In genomic region chr10:127048608-127049394, GRCm38 (mm10) we compare ENCODE assay signal across 10 mouse cellular contexts. TPM values are rescaled to one million over a fixed set of nuclear protein-coding genes. Genes with fewer than 3 reads are reported as not detected.
DNase-seq lines count a peak whose midpoint lies in the region; ATAC-seq lines count a peak whose summit lies in the region.
"Had no signal": no experiment of that assay in that cellular context is flagged by ENCODE, and none has a peak within 500 bp of the region (broad histone marks: within the 10 kb centered on the region; RNA-seq: fewer than 3 reads in every experiment).

No protein-coding gene starts in this region.

- H3K4me2 ChIP-seq in forebrain, embryonic 12.5 days: no peak overlapping the region; the same call in 1 of the 2 replicates
- no peak overlapping the region for H3K4me2 ChIP-seq in forebrain, embryonic 14.5 days (ENCODE audit: low read length)
- H3K4me2 ChIP-seq in lung, embryonic 16.5 days (ENCODE audit: low read depth, low read length): peak overlapping the region; percentile 34
- H3K4me2 ChIP-seq in intestine, embryonic 15.5 days (replicated peaks): peak overlapping the region; percentile 66
- 0 out of 2 replicates have a peak overlapping the region, but pooled peaks have one; percentile 9 for H3K4me2 ChIP-seq in neural tube, embryonic 12.5 days (replicated peaks)

- no peak overlapping the region for H3K9ac ChIP-seq in forebrain, embryonic 12.5 days
- no peak overlapping the region for H3K9ac ChIP-seq in forebrain, embryonic 14.5 days (ENCODE audit: low read length)
- no peak overlapping the region for H3K9ac ChIP-seq in lung, embryonic 16.5 days (ENCODE audit: low read length)
- no peak overlapping the region for H3K9ac ChIP-seq in intestine, embryonic 15.5 days
- no peak overlapping the region for H3K9ac ChIP-seq in neural tube, embryonic 12.5 days
- H3K9ac ChIP-seq: liver, embryonic 14.5 days had no signal

- peaks cover 14% of the 10 kb centered on the region for H3K36me3 ChIP-seq in forebrain, embryonic 12.5 days (replicated peaks)
- H3K36me3 ChIP-seq in forebrain, embryonic 14.5 days (ENCODE audit: control insufficient read depth, insufficient read depth, low read length): peaks cover 13% of the 10 kb centered on the region
- peaks cover 2% of the 10 kb centered on the region; the same call in 1 of the 2 replicates for H3K36me3 ChIP-seq in lung, embryonic 16.5 days (ENCODE audit: control insufficient read depth, insufficient read depth, low read length)
- H3K36me3 ChIP-seq in intestine, embryonic 15.5 days: 0 out of 2 replicates have a peak, but pooled peaks cover 2% of the 10 kb centered on the region
- H3K36me3 ChIP-seq in neural tube, embryonic 12.5 days: peaks cover 15% of the 10 kb centered on the region

- WGBS in forebrain, embryonic 12.5 days: 6% methylated on average over 35 of the region's 35 CpGs
- WGBS in forebrain, embryonic 14.5 days: 3% methylated on average over 35 of the region's 35 CpGs
- 6% methylated on average over 35 of the region's 35 CpGs for WGBS in lung, embryonic 16.5 days
- WGBS in intestine, embryonic 15.5 days: 5% methylated on average over 35 of the region's 35 CpGs
- WGBS in neural tube, embryonic 12.5 days: 4% methylated on average over 35 of the region's 35 CpGs

- peaks cover 51% of the 10 kb centered on the region for H3K27me3 ChIP-seq in forebrain, embryonic 12.5 days
- peaks cover 40% of the 10 kb centered on the region for H3K27me3 ChIP-seq in forebrain, embryonic 14.5 days (replicated peaks; ENCODE audit: control insufficient read depth, insufficient read depth, low read length)
- peaks cover 46% of the 10 kb centered on the region for H3K27me3 ChIP-seq in lung, embryonic 16.5 days (ENCODE audit: control insufficient read depth, insufficient read depth, low read depth, low read length)
- peaks cover 42% of the 10 kb centered on the region for H3K27me3 ChIP-seq in intestine, embryonic 15.5 days (replicated peaks)
- peaks cover 59% of the 10 kb centered on the region for H3K27me3 ChIP-seq in neural tube, embryonic 12.5 days (replicated peaks)

- no peak overlapping the region for H3K27ac ChIP-seq in forebrain, embryonic 12.5 days
- H3K27ac ChIP-seq in forebrain, embryonic 14.5 days (ENCODE audit: low read depth, low read length): no peak overlapping the region
- H3K27ac ChIP-seq in lung, embryonic 16.5 days (ENCODE audit: low read length): no peak overlapping the region
- H3K27ac ChIP-seq in intestine, embryonic 15.5 days: no peak overlapping the region
- H3K27ac ChIP-seq in neural tube, embryonic 12.5 days: no peak overlapping the region
- H3K27ac ChIP-seq: liver, embryonic 14.5 days had no signal

- H3K9me3 ChIP-seq in forebrain, embryonic 12.5 days: no peaks in the 10 kb centered on the region
- no peaks in the 10 kb centered on the region for H3K9me3 ChIP-seq in forebrain, embryonic 14.5 days (replicated peaks; ENCODE audit: control insufficient read depth, low read length)
- H3K9me3 ChIP-seq in lung, embryonic 16.5 days (ENCODE audit: control insufficient read depth, low read length): no peaks in the 10 kb centered on the region
- H3K9me3 ChIP-seq in intestine, embryonic 15.5 days: no peaks in the 10 kb centered on the region
- H3K9me3 ChIP-seq in neural tube, embryonic 12.5 days: no peaks in the 10 kb centered on the region

- H3K4me3 ChIP-seq in forebrain, embryonic 12.5 days (replicated peaks): peak overlapping the region; percentile 10; the same call in 1 of the 2 replicates
- H3K4me3 ChIP-seq in forebrain, embryonic 14.5 days (ENCODE audit: low read depth, low read length): no peak overlapping the region
- peak overlapping the region; percentile 21 for H3K4me3 ChIP-seq in lung, embryonic 16.5 days (ENCODE audit: low read length)
- H3K4me3 ChIP-seq in intestine, embryonic 15.5 days (replicated peaks): peak overlapping the region; percentile 26
- no peak overlapping the region for H3K4me3 ChIP-seq in neural tube, embryonic 12.5 days

- no peak for ATAC-seq in forebrain, embryonic 12.5 days (ENCODE audit: low FRiP score)
- ATAC-seq in forebrain, embryonic 14.5 days: no peak
- ATAC-seq in lung, embryonic 16.5 days (ENCODE audit: low read depth): no peak
- ATAC-seq in intestine, embryonic 15.5 days: no peak
- no peak for ATAC-seq in neural tube, embryonic 12.5 days (ENCODE audit: low FRiP score, low read depth)

- H3K4me1 ChIP-seq in forebrain, embryonic 12.5 days: peaks cover 10% of the 10 kb centered on the region; the same call in 1 of the 2 replicates
- no peaks in the 10 kb centered on the region for H3K4me1 ChIP-seq in forebrain, embryonic 14.5 days (ENCODE audit: control insufficient read depth, insufficient read depth, low read length)
- peaks cover 2% of the 10 kb centered on the region; the same call in 1 of the 2 replicates for H3K4me1 ChIP-seq in lung, embryonic 16.5 days (replicated peaks; ENCODE audit: control insufficient read depth, insufficient read depth, low read length)
- peaks cover 17% of the 10 kb centered on the region for H3K4me1 ChIP-seq in intestine, embryonic 15.5 days (replicated peaks)
- no peaks in the 10 kb centered on the region for H3K4me1 ChIP-seq in neural tube, embryonic 12.5 days

- no peak for DNase-seq in forebrain, embryonic 14.5 days (ENCODE audit: low spot score)
- DNase-seq in lung, postnatal 14 days: no peak
- no peak for DNase-seq in cerebellum, adult 11-12 months
- no peak for DNase-seq in layer of hippocampus, adult 11-12 months (ENCODE audit: low spot score)
- DNase-seq: right cerebral cortex, postnatal 4 days had no signal

RNA-seq across cellular contexts. Expression of gene Cyp27b1, which starts 0.8 kb away (rescaled TPM):
- polyA plus RNA-seq in forebrain, embryonic 12.5 days (2016; fragmentation: Nextera tagmentation; extraction: Ambion mirVana): 0.10 and 0.28 TPM in 2 replicates
- polyA plus RNA-seq in forebrain, embryonic 14.5 days (2014; fragmentation: Nextera tagmentation; extraction: Ambion mirVana): 0.09 TPM in 1 of 2 replicates, not detected in the other
- 0.11 and 0.38 TPM in 2 replicates for polyA plus RNA-seq in lung, embryonic 16.5 days (2015; fragmentation: Nextera tagmentation; extraction: Ambion mirVana)
- 0.05 and 0.11 TPM in 2 replicates for polyA plus RNA-seq in intestine, embryonic 15.5 days (2015; fragmentation: Nextera tagmentation; extraction: Ambion mirVana)
- 0.13 and 0.25 TPM in 2 replicates for polyA plus RNA-seq in neural tube, embryonic 12.5 days (2016; fragmentation: Nextera tagmentation; extraction: Ambion mirVana)

RNA-seq across cellular contexts. Expression of gene Eef1akmt3, which starts 7.5 kb away (rescaled TPM):
- 0.14 and 0.20 TPM in 2 replicates for polyA plus RNA-seq in forebrain, embryonic 12.5 days (2016; fragmentation: Nextera tagmentation; extraction: Ambion mirVana)
- 0.06 TPM in 1 of 2 replicates, not detected in the other for polyA plus RNA-seq in forebrain, embryonic 14.5 days (2014; fragmentation: Nextera tagmentation; extraction: Ambion mirVana)
- 0.29 and 0.36 TPM in 2 replicates for polyA plus RNA-seq in lung, embryonic 16.5 days (2015; fragmentation: Nextera tagmentation; extraction: Ambion mirVana)
- 0.40 and 0.69 TPM in 2 replicates for polyA plus RNA-seq in intestine, embryonic 15.5 days (2015; fragmentation: Nextera tagmentation; extraction: Ambion mirVana)
- 0.15 and 0.17 TPM in 2 replicates for polyA plus RNA-seq in neural tube, embryonic 12.5 days (2016; fragmentation: Nextera tagmentation; extraction: Ambion mirVana)

RNA-seq across cellular contexts. Expression of gene Mettl1, which starts 7.6 kb away (rescaled TPM):
- polyA plus RNA-seq in forebrain, embryonic 12.5 days (2016; fragmentation: Nextera tagmentation; extraction: Ambion mirVana): 31.4 and 35.5 TPM in 2 replicates
- polyA plus RNA-seq in forebrain, embryonic 14.5 days (2014; fragmentation: Nextera tagmentation; extraction: Ambion mirVana): 21.4 and 22.3 TPM in 2 replicates
- 37.5 and 39.9 TPM in 2 replicates for polyA plus RNA-seq in lung, embryonic 16.5 days (2015; fragmentation: Nextera tagmentation; extraction: Ambion mirVana)
- 48.9 and 55.1 TPM in 2 replicates for polyA plus RNA-seq in intestine, embryonic 15.5 days (2015; fragmentation: Nextera tagmentation; extraction: Ambion mirVana)
- 31.5 and 32.5 TPM in 2 replicates for polyA plus RNA-seq in neural tube, embryonic 12.5 days (2016; fragmentation: Nextera tagmentation; extraction: Ambion mirVana)

RNA-seq across cellular contexts. Expression of gene March9, which starts 11.2 kb away (rescaled TPM):
- 3.9 and 4.2 TPM in 2 replicates for polyA plus RNA-seq in forebrain, embryonic 12.5 days (2016; fragmentation: Nextera tagmentation; extraction: Ambion mirVana)
- polyA plus RNA-seq in forebrain, embryonic 14.5 days (2014; fragmentation: Nextera tagmentation; extraction: Ambion mirVana): 8.2 and 8.8 TPM in 2 replicates
- 0.46 and 0.53 TPM in 2 replicates for polyA plus RNA-seq in lung, embryonic 16.5 days (2015; fragmentation: Nextera tagmentation; extraction: Ambion mirVana)
- 0.74 and 0.91 TPM in 2 replicates for polyA plus RNA-seq in intestine, embryonic 15.5 days (2015; fragmentation: Nextera tagmentation; extraction: Ambion mirVana)
- 6.1 TPM in 2 replicates for polyA plus RNA-seq in neural tube, embryonic 12.5 days (2016; fragmentation: Nextera tagmentation; extraction: Ambion mirVana)

RNA-seq across cellular contexts. Expression of gene Cdk4, which starts 14.5 kb away (rescaled TPM):
- 2,431 and 2,450 TPM in 2 replicates for polyA plus RNA-seq in forebrain, embryonic 12.5 days (2016; fragmentation: Nextera tagmentation; extraction: Ambion mirVana)
- 1,959 and 2,468 TPM in 2 replicates for polyA plus RNA-seq in forebrain, embryonic 14.5 days (2014; fragmentation: Nextera tagmentation; extraction: Ambion mirVana)
- 1,550 and 1,646 TPM in 2 replicates for polyA plus RNA-seq in lung, embryonic 16.5 days (2015; fragmentation: Nextera tagmentation; extraction: Ambion mirVana)
- polyA plus RNA-seq in intestine, embryonic 15.5 days (2015; fragmentation: Nextera tagmentation; extraction: Ambion mirVana): 1,579 and 1,616 TPM in 2 replicates
- polyA plus RNA-seq in neural tube, embryonic 12.5 days (2016; fragmentation: Nextera tagmentation; extraction: Ambion mirVana): 1,857 and 1,896 TPM in 2 replicates

Comparison
In these comparisons a context has a peak if more than half of its experiments do, and no peak if none do; other contexts are left out.
1. H3K4me3 ChIP-seq: peak in forebrain, embryonic 12.5 days (single experiment), lung, embryonic 16.5 days (single experiment) and intestine, embryonic 15.5 days (single experiment); none in forebrain, embryonic 14.5 days (single experiment) and neural tube, embryonic 12.5 days (single experiment).
2. H3K4me2 ChIP-seq: peak in lung, embryonic 16.5 days (single experiment), intestine, embryonic 15.5 days (single experiment) and neural tube, embryonic 12.5 days (single experiment); none in forebrain, embryonic 12.5 days (single experiment) and forebrain, embryonic 14.5 days (single experiment).